Mouse (Mus musculus) small intestine, adult 2 months (tissue): Measurements from ENCODE around the gene Myh11.

Experiments
- CTCF ChIP-seq: fragments of 200-500 bp; IDR thresholded peaks from 2 replicates; pipeline ENCODE4 v1.5.1; 2012; ENCODE audit warnings: low read depth, mild to moderate bottlenecking, control low read depth, inconsistent platforms, low read length, moderate library complexity, mixed read lengths; ENCODE audit not compliant: insufficient replicate concordance, insufficient read length; ENCODE audit errors: extremely low read depth
- POLR2A ChIP-seq: fragments of 200-500 bp; IDR thresholded peaks from 2 replicates; pipeline ENCODE4 v1.6.1; 2012; ENCODE audit warnings: low read depth, mild to moderate bottlenecking, control low read depth, inconsistent platforms, low read length, moderate library complexity

DNA sequence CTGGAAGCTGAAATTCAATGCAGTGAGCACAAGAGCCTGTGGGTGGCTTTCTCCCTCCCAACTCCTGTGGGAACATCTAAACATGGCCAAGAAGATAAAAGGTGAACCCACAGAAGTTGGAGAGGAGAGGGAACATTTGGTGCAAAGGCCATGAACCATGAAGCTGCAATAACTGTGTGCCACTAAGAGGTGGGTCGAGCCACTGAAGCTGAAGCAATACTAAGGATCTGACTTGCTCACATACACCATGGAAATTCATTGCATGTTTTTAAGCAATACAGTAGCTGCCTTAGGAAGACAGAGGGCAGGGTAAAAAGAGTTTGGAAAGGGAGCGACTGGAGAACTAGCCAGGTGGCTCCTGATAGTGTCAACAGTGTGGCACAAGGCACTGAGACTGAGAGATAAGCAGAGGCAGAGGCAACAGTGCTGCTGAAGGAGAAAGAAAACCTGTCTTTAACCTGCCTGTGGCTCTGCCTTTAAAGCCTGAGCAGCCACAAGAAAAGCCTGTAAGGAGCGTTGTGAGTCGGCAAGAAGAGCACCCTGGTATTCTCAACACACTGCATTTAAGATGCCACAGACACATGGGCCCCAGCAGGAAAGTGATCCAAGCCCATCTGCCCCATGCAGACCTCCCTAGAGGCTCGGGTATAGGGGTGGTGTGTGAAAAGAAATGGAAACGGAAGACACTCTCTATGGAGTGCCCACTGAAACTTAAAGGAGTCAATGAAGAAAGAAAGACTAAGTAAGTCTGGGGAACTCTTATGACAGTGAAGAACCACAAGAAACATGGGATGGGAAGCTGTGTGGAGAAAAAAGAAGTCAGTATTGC is 17.3 kb upstream of the Myh11 start:
- no peak for TF ChIP-seq CTCF
- no peak for TF ChIP-seq POLR2A
